ENCODE assay signal across 9 mouse cellular contexts in the genomic region with DNA sequence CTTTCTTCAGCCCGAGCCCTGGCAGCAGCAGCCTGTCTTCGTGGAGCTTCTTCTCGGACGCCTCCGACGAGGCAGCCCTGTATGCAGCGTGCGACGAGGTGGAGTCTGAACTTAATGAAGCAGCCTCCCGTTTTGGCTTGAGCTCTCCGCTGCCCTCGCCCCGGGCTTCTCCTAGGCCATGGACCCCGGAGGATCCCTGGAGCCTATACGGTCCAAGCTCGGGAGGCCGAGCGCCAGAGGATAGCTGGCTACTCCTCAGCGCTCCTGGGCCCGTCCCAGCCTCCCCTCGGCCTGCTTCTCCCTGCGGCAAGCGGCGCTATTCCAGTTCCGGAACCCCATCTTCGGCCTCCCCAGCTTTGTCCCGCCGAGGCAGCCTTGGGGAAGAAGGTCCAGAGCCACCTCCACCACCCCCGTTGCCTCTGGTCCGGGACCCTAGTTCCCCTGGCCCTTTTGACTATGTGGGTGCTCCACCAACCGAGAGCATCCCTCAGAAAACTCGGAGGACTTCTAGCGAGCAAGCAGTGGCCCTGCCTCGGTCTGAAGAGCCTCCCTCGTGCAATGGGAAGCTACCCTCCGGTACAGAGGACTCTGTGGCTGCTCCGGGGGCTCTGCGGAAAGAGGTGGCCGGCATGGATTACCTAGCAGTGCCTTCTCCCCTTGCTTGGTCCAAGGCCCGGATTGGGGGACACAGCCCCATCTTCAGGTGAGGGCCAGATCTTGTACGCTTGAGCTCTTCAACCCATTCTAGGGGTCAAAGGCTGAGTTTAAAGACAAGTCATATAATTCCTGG. TPM values are rescaled to one million over a fixed set of nuclear protein-coding genes. Genes with fewer than 3 reads are reported as not detected.
DNase-seq lines count a peak whose midpoint lies in the region.
"Had no signal": no experiment of that assay in that cellular context is flagged by ENCODE, and none has a peak within 500 bp of the region (broad histone marks: within the 10 kb centered on the region; RNA-seq: fewer than 3 reads in every experiment).

No protein-coding gene starts in this region.

- no peak for DNase-seq in heart, embryonic 10.5 days (ENCODE audit: low spot score)
- DNase-seq in heart, adult 8-10 months (ENCODE audit: low spot score), result no peak
- peak; percentile 49 for DNase-seq in embryo, embryonic 10.5 days (ENCODE audit: low spot score)
- peak; percentile 31 for DNase-seq in gastrocnemius, postnatal 25 days
- DNase-seq in kidney, postnatal 4 days, result peak; percentile 50
- peak; percentile 45 for DNase-seq in retina, embryonic 14.5 days (ENCODE audit: low spot score)
- no peak for DNase-seq in ovary, postnatal 36 days (ENCODE audit: low spot score)
- DNase-seq in MN1 (ENCODE audit: low spot score), result no peak

- peaks cover 29% of the 10 kb centered on the region for H3K36me3 ChIP-seq in heart, embryonic 10.5 days

- H3K9me3 ChIP-seq in heart, embryonic 10.5 days, result no peaks in the 10 kb centered on the region

- peak overlapping the region; percentile 94 for H3K27ac ChIP-seq in heart, embryonic 10.5 days

- H3K27me3 ChIP-seq in heart, embryonic 10.5 days (ENCODE audit: insufficient read depth, poor library complexity, severe bottlenecking), result peaks cover 34% of the 10 kb centered on the region

- H3K4me3 ChIP-seq in heart, embryonic 10.5 days, result peak overlapping the region; percentile 75
- H3K4me3 ChIP-seq: erythroblast, embryonic 14.5 days had no signal

- peaks cover 62% of the 10 kb centered on the region for H3K4me1 ChIP-seq in heart, embryonic 10.5 days

- WGBS in heart, embryonic 10.5 days, result 12% methylated on average over 41 of the region's 41 CpGs

RNA-seq across cellular contexts. Expression of gene Nfatc4, which starts 3.8 kb away (rescaled TPM):
- polyA plus RNA-seq in heart, embryonic 10.5 days (2016; fragmentation: Nextera tagmentation; extraction: Ambion mirVana), result 15.4 and 35.8 TPM in 2 replicates
- 1 to 10 TPM; 3.3 to 4.2 (median 3.7) TPM for total RNA-seq in heart, adult 8-10 months (2022)
- total RNA-seq in gastrocnemius, postnatal 25 days (2021), result 1 to 10 TPM; 3.2 to 5.9 TPM
- polyA plus RNA-seq: erythroblast, embryonic 14.5 days had no signal

RNA-seq across cellular contexts. Expression of gene Nynrin, which starts 27.1 kb away (rescaled TPM):
- 27.1 and 32.7 TPM in 2 replicates for polyA plus RNA-seq in heart, embryonic 10.5 days (2016; fragmentation: Nextera tagmentation; extraction: Ambion mirVana)
- 10 to 100 TPM in 1 of 4 experiments, 1 to 10 TPM in 3; 4.4 to 11.5 (median 6.2) TPM for total RNA-seq in heart, adult 8-10 months (2022)
- total RNA-seq in gastrocnemius, postnatal 25 days (2021), result 1 to 10 TPM; 2.6 to 4.1 TPM

RNA-seq across cellular contexts. Expression of gene Ripk3, which starts 38.1 kb away (rescaled TPM):
- 20.0 and 32.0 TPM in 2 replicates for polyA plus RNA-seq in heart, embryonic 10.5 days (2016; fragmentation: Nextera tagmentation; extraction: Ambion mirVana)
- total RNA-seq in heart, adult 8-10 months (2022), result 1 to 10 TPM; 2.2 to 6.2 (median 3.4) TPM
- 1 to 10 TPM; 1.3 to 1.7 TPM for total RNA-seq in gastrocnemius, postnatal 25 days (2021)

RNA-seq across cellular contexts. Expression of gene Adcy4, which starts 42.9 kb away (rescaled TPM):
- polyA plus RNA-seq in heart, embryonic 10.5 days (2016; fragmentation: Nextera tagmentation; extraction: Ambion mirVana), result 14.5 and 18.1 TPM in 2 replicates
- 10 to 100 TPM; 13.0 to 22.0 (median 16.4) TPM for total RNA-seq in heart, adult 8-10 months (2022)
- 1 to 10 TPM; 6.4 to 6.5 TPM for total RNA-seq in gastrocnemius, postnatal 25 days (2021)

RNA-seq across cellular contexts. Expression of gene Cbln3, which starts 57.4 kb away (rescaled TPM):
- polyA plus RNA-seq in heart, embryonic 10.5 days (2016; fragmentation: Nextera tagmentation; extraction: Ambion mirVana), result 0.12 and 0.30 TPM in 2 replicates
- total RNA-seq in heart, adult 8-10 months (2022), result under 1 TPM in 1 of 4 experiments, not detected in 3; 0.06 TPM
- total RNA-seq in gastrocnemius, postnatal 25 days (2021), result not detected
- polyA plus RNA-seq: erythroblast, embryonic 14.5 days had no signal

Comparison
In these comparisons a context has a peak if more than half of its experiments do, and no peak if none do; other contexts are left out.
1. DNase-seq: peak in embryo, embryonic 10.5 days (single experiment), gastrocnemius, postnatal 25 days (single experiment), kidney, postnatal 4 days (2 of 2) and retina, embryonic 14.5 days (single experiment); none in heart, embryonic 10.5 days (single experiment), heart, adult 8-10 months (single experiment), ovary, postnatal 36 days (single experiment) and MN1 (single experiment).